Mouse (Mus musculus) liver, embryonic 14.5 days (tissue): ENCODE data around the gene Gm20431.
A peak's percentile ranks its signal among the peaks of the same experiment; 100 is the strongest.

Experiments used
- CTCF ChIP-seq: IDR thresholded peaks from 2 replicates; pipeline ENCODE4 v1.5.1; 2016; ENCODE audit warnings: antibody characterized with exemption, low read depth, control low read depth
- EP300 ChIP-seq: IDR thresholded peaks from 2 replicates; pipeline ENCODE4 v1.6.1; 2016; ENCODE audit warnings: antibody characterized with exemption, low read depth

GRCm38 (mm10) chr2:167661270-167662203 lies at the start of gene Gm20431:
- TF ChIP-seq CTCF (peak; percentile 14; the same call in 1 of the 2 replicates), EP300 (no peak)
